Mouse (Mus musculus) myocyte (in vitro differentiated cells): ENCODE results near the gene Stard3nl.

Experiments used
- E2F4 ChIP-seq: IDR thresholded peaks from one replicate; pipeline ENCODE4 v1.6.1; 2011; ENCODE audit warnings: mild to moderate bottlenecking, control low read depth, moderate library complexity; ENCODE audit not compliant: insufficient read depth
- MAX ChIP-seq: IDR thresholded peaks from one replicate; pipeline ENCODE4 v1.6.1; 2011; ENCODE audit warnings: low read depth, mild to moderate bottlenecking, control low read depth
- MYOD1 ChIP-seq, 3 experiments: IDR thresholded peaks; one replicate each; pipeline ENCODE4 v1.6.1; 2011; ENCODE audit warnings: control low read depth in 2 of 3, low read depth in 2 of 3, mild to moderate bottlenecking in 2 of 3, moderate library complexity in 1 of 3; ENCODE audit not compliant: insufficient read length in 2 of 3, control insufficient read depth in 1 of 3
- MYOG ChIP-seq, 3 experiments: IDR thresholded peaks; one replicate each; pipeline ENCODE4 v1.6.1; 2011; ENCODE audit warnings: control low read depth in 2 of 3, low read depth in 2 of 3, mild to moderate bottlenecking in 2 of 3; ENCODE audit not compliant: insufficient read length in 2 of 3, control insufficient read depth in 1 of 3, insufficient read depth in 1 of 3
- POLR2A ChIP-seq: IDR thresholded peaks from one replicate; pipeline ENCODE4 v1.6.1; 2011; ENCODE audit warnings: low read depth, mild to moderate bottlenecking, control low read depth, moderate library complexity; ENCODE audit not compliant: insufficient read length
- POLR2AphosphoS2 ChIP-seq: IDR thresholded peaks from one replicate; pipeline ENCODE4 v1.6.1; 2011; ENCODE audit warnings: low read depth, control low read depth; ENCODE audit not compliant: insufficient read length
- REST ChIP-seq: IDR thresholded peaks from one replicate; pipeline ENCODE4 v1.6.1; 2011; ENCODE audit warnings: mild to moderate bottlenecking, control low read depth, moderate library complexity; ENCODE audit not compliant: insufficient read depth, insufficient read length
- SRF ChIP-seq: IDR thresholded peaks from one replicate; pipeline ENCODE4 v1.6.1; 2011; ENCODE audit warnings: low read depth; ENCODE audit not compliant: control insufficient read depth, insufficient read length
- TCF12 ChIP-seq: IDR thresholded peaks from one replicate; pipeline ENCODE4 v1.6.1; 2011; ENCODE audit warnings: mild to moderate bottlenecking, control low read depth; ENCODE audit not compliant: poor library complexity, insufficient read depth, severe bottlenecking
- USF1 ChIP-seq: IDR thresholded peaks from one replicate; pipeline ENCODE4 v1.6.1; 2011; ENCODE audit warnings: low read depth, mild to moderate bottlenecking, control low read depth, moderate library complexity

DNA sequence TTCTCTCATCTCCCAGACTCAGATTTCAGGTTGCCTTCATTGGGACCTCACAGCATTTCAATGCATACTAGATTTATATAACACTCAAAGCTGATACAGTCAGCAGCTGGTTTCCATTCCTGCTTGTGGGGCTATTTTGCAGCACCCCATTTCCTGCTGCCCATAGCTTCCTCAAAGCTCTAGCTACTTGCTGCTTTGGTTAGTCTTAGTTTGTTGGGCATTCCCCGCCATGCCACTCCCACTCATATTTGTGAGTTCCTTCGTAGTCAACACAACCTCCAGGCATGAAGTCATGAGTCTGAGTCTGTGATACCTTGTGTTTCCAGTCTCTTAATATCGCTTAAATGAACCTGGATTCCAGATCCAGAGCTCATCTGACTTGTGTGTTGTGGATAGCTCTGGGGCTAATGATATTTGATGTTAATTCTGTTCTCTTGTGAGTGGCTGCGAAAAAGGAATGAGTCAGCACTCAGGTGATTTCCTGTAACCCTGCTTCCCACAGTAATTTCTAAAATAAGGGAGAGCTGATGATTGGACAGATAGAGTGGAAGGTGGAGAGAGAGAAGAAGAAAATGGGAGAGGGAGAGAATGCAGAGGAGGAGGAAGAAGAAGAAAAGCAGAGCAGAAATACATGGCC, 22.4 kb upstream of the Stard3nl start:
- TF ChIP-seq POLR2A, result no peak
- no peak for TF ChIP-seq MYOD1 (IDR thresholded peaks at IDR 0.05; ENCODE audit: control insufficient read depth in 1 of 3, insufficient read length in 2 of 3, low read depth in 2 of 3)
- no peak for TF ChIP-seq POLR2AphosphoS2
- TF ChIP-seq REST, result no peak
- no peak for TF ChIP-seq MAX
- no peak for TF ChIP-seq USF1
- no peak for TF ChIP-seq MYOG (IDR thresholded peaks at IDR 0.05; ENCODE audit: control insufficient read depth in 1 of 3, insufficient read depth in 1 of 3, insufficient read length in 2 of 3, low read depth in 2 of 3)
- TF ChIP-seq TCF12, result no peak
- no peak for TF ChIP-seq E2F4
- TF ChIP-seq SRF, result no peak
